Comparison of ENCODE assay signal across 8 mouse cellular contexts in the genomic region with DNA sequence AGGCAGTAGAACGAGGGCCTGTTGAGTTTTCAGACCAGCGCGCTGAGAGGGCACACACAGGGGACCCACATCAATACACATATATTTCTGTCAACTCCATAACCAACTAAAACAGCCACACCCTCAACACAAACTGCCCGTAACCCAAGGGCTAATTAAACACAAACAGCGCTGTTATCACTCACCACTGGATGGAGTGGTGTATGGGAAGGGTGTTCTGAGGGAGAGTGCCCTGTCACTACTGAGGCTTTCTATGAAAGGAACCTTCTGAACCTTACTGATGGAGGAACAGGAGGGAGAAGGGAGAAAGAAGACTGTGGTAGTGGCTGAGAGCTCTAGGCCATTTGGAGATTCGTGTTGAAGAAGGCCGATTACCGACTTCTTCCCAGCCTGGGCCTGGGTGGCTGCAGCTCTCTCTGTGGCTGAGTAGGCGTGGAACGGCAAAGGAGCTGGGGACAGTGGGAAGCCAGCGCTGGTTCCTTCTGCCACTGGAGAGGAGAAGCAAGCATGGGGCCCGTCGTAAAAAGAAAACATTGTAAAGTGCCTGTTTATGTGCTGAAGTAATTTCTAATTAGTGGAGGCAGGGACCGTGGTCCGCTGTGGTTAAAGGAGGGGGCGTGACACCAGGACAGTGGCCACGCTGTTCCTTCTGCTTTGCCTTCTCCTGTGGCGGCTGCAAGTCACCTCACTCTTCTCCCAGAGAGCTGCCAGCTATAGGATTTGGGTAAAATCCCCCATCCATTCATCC.
DNase-seq lines count a peak whose midpoint lies in the region; ATAC-seq and TF ChIP-seq lines count a peak whose summit lies in the region.

No protein-coding gene starts in this region.

- peak overlapping the region; percentile 69; the same call in 1 of the 2 replicates for H3K27ac ChIP-seq in kidney, embryonic 16.5 days (ENCODE audit: low read length)
- H3K27ac ChIP-seq in embryonic facial prominence, embryonic 13.5 days: no peak overlapping the region
- no peak overlapping the region for H3K27ac ChIP-seq in hindbrain, embryonic 13.5 days
- H3K27ac ChIP-seq in midbrain, postnatal 0 days (ENCODE audit: low read depth, low read length): no peak overlapping the region

- DNase-seq in kidney, adult 18-20 months: no peak
- no peak for DNase-seq in midbrain, postnatal 0 days (ENCODE audit: low spot score)
- DNase-seq in MN1 (ENCODE audit: low spot score): no peak
- DNase-seq in thymus, postnatal 4 days: no peak
- no peak for DNase-seq in gastrocnemius, postnatal 10 days

- no peaks in the 10 kb centered on the region for H3K36me3 ChIP-seq in kidney, embryonic 16.5 days (ENCODE audit: insufficient read depth, low read length)
- H3K36me3 ChIP-seq in embryonic facial prominence, embryonic 13.5 days: no peaks in the 10 kb centered on the region
- no peaks in the 10 kb centered on the region for H3K36me3 ChIP-seq in hindbrain, embryonic 13.5 days
- H3K36me3 ChIP-seq in midbrain, postnatal 0 days (ENCODE audit: insufficient read depth, low read length): no peaks in the 10 kb centered on the region

- no peaks in the 10 kb centered on the region for H3K9me3 ChIP-seq in kidney, embryonic 16.5 days (ENCODE audit: low read length)
- H3K9me3 ChIP-seq in embryonic facial prominence, embryonic 13.5 days: no peaks in the 10 kb centered on the region
- H3K9me3 ChIP-seq in hindbrain, embryonic 13.5 days: no peaks in the 10 kb centered on the region
- H3K9me3 ChIP-seq in midbrain, postnatal 0 days (ENCODE audit: low read length): no peaks in the 10 kb centered on the region

- peak; percentile 58; the same call in 1 of the 2 replicates for ATAC-seq in kidney, embryonic 16.5 days (ENCODE audit: low FRiP score, low TSS enrichment)
- no peak for ATAC-seq in embryonic facial prominence, embryonic 13.5 days (ENCODE audit: insufficient number of reproducible peaks, insufficient read depth, low FRiP score, low TSS enrichment, low read depth)
- ATAC-seq in hindbrain, embryonic 13.5 days (ENCODE audit: low FRiP score): peak; percentile 63; the same call in 1 of the 2 replicates
- ATAC-seq in midbrain, postnatal 0 days (ENCODE audit: low FRiP score): no peak

- peaks cover 11% of the 10 kb centered on the region for H3K4me1 ChIP-seq in kidney, embryonic 16.5 days (ENCODE audit: insufficient read depth, low read length)
- H3K4me1 ChIP-seq in embryonic facial prominence, embryonic 13.5 days: peaks cover 27% of the 10 kb centered on the region
- H3K4me1 ChIP-seq in hindbrain, embryonic 13.5 days (replicated peaks): peaks cover 11% of the 10 kb centered on the region
- no peaks in the 10 kb centered on the region; the same call in 1 of the 2 replicates for H3K4me1 ChIP-seq in midbrain, postnatal 0 days (ENCODE audit: insufficient read depth, low read length)

- H3K27me3 ChIP-seq in kidney, embryonic 16.5 days (ENCODE audit: insufficient read depth, low read length): no peaks in the 10 kb centered on the region
- H3K27me3 ChIP-seq in embryonic facial prominence, embryonic 13.5 days: no peaks in the 10 kb centered on the region
- no peaks in the 10 kb centered on the region for H3K27me3 ChIP-seq in hindbrain, embryonic 13.5 days
- no peaks in the 10 kb centered on the region for H3K27me3 ChIP-seq in midbrain, postnatal 0 days (ENCODE audit: insufficient read depth, low read length)

- peak overlapping the region; percentile 18; the same call in 1 of the 2 replicates for H3K4me3 ChIP-seq in kidney, embryonic 16.5 days (ENCODE audit: low read length)
- no peak overlapping the region for H3K4me3 ChIP-seq in embryonic facial prominence, embryonic 13.5 days
- H3K4me3 ChIP-seq in hindbrain, embryonic 13.5 days: no peak overlapping the region
- H3K4me3 ChIP-seq in midbrain, postnatal 0 days (ENCODE audit: low read depth, low read length): no peak overlapping the region

- TF ChIP-seq CTCF in midbrain, postnatal 0 days (IDR thresholded peaks at IDR 0.05): no peak

- peak overlapping the region; percentile 46 for H3K9ac ChIP-seq in kidney, embryonic 16.5 days (replicated peaks; ENCODE audit: low read length)
- H3K9ac ChIP-seq in embryonic facial prominence, embryonic 13.5 days: 0 out of 2 replicates have a peak overlapping the region, but pooled peaks have one; percentile 1
- H3K9ac ChIP-seq in hindbrain, embryonic 13.5 days: no peak overlapping the region
- 0 out of 2 replicates have a peak overlapping the region, but pooled peaks have one; percentile 19 for H3K9ac ChIP-seq in midbrain, postnatal 0 days (replicated peaks; ENCODE audit: low read length, poor library complexity, severe bottlenecking)

- H3K4me2 ChIP-seq in kidney, embryonic 16.5 days (replicated peaks; ENCODE audit: low read depth, low read length): peak overlapping the region; percentile 42
- H3K4me2 ChIP-seq in embryonic facial prominence, embryonic 13.5 days: peak overlapping the region; percentile 41
- peak overlapping the region; percentile 36 for H3K4me2 ChIP-seq in hindbrain, embryonic 13.5 days
- H3K4me2 ChIP-seq in midbrain, postnatal 0 days (ENCODE audit: low read depth, low read length, poor library complexity, severe bottlenecking): peak overlapping the region; percentile 18; the same call in 1 of the 2 replicates

- 26% methylated on average over 18 of the region's 18 CpGs for WGBS in kidney, embryonic 16.5 days
- 29% methylated on average over 18 of the region's 18 CpGs for WGBS in embryonic facial prominence, embryonic 13.5 days
- WGBS in hindbrain, embryonic 13.5 days: 50% methylated on average over 18 of the region's 18 CpGs
- WGBS in midbrain, postnatal 0 days: 44% methylated on average over 18 of the region's 18 CpGs

Comparison
In these comparisons a context has a peak if more than half of its experiments do, and no peak if none do; other contexts are left out.
1. ATAC-seq: peak in kidney, embryonic 16.5 days (single experiment) and hindbrain, embryonic 13.5 days (single experiment); none in embryonic facial prominence, embryonic 13.5 days (single experiment) and midbrain, postnatal 0 days (single experiment).
2. Peak in every context shown above with its lines, with median percentiles within 50 percentile points of each other: H3K4me2 ChIP-seq.